Mouse (Mus musculus) thymus, adult 2 months (tissue): ENCODE measurements at regions not wholly inside any gene's neighbourhood (a gene's known extent, or its start where the extent isn't known, plus 50 kb on each side); places are given as distances from the start of the nearest gene placed in this dataset.

Experiments used
- DNase-seq: peaks from one replicate; pipeline ENCODE4 v3.0.0; 2021
- H3K27ac ChIP-seq: fragments of 200-500 bp; 2 replicates; pipeline ENCODE4 v1.5.1; 2012; ENCODE audit warnings: low read length, control low read depth; ENCODE audit not compliant: control insufficient read depth, insufficient read depth
- H3K27me3 ChIP-seq: fragments of 200-500 bp; 2 replicates; pipeline ENCODE4 v1.6.1; 2012; ENCODE audit warnings: mild to moderate bottlenecking, low read length, moderate library complexity, mixed read lengths; ENCODE audit not compliant: control insufficient read depth, insufficient read depth
- H3K36me3 ChIP-seq: fragments of 200-500 bp; 2 replicates; pipeline ENCODE4 v1.6.1; 2012; ENCODE audit warnings: mild to moderate bottlenecking, low read length, moderate library complexity; ENCODE audit not compliant: control insufficient read depth, insufficient read depth
- H3K4me1 ChIP-seq: fragments of 200-500 bp; replicated peaks from 2 replicates; pipeline ENCODE4 v1.6.1; 2012; ENCODE audit warnings: low read length; ENCODE audit not compliant: control insufficient read depth, insufficient read depth
- H3K4me3 ChIP-seq: fragments of 200-500 bp; 2 replicates; pipeline ENCODE4 v1.5.1; 2012; ENCODE audit warnings: mild to moderate bottlenecking, low read length, control low read depth, moderate library complexity; ENCODE audit not compliant: control insufficient read depth, insufficient read depth
- CTCF ChIP-seq: fragments of 200-500 bp; IDR thresholded peaks from 2 replicates; pipeline ENCODE4 v1.5.1; 2012; ENCODE audit warnings: mild to moderate bottlenecking, control low read depth, low read length, moderate library complexity, borderline replicate concordance; ENCODE audit not compliant: control insufficient read depth, poor library complexity, insufficient read depth; ENCODE audit errors: extremely low read depth
- POLR2A ChIP-seq: fragments of 200-500 bp; IDR thresholded peaks from 2 replicates; pipeline ENCODE4 v1.6.1; 2012; ENCODE audit warnings: mild to moderate bottlenecking, low read length, control low read depth, moderate library complexity; ENCODE audit not compliant: control insufficient read depth, poor library complexity, insufficient read depth; ENCODE audit errors: extremely low read depth
- WGBS: fragments of 180-500 bp; shearing (Covaris S2); methylation state at CpG from one replicate; pipeline ENCODE4 v1.1.7; 2018; 5-methylcytosine and 5-hydroxymethylcytosine counted together

- Histone ChIP-seq H3K27ac (no peak overlapping the region), H3K4me1 (peaks cover 16% of the 10 kb centered on the region), H3K36me3 (no peaks in the 10 kb centered on the region), H3K27me3 (no peaks in the 10 kb centered on the region), H3K4me3 (no peak overlapping the region)
- DNase-seq: no peak
- TF ChIP-seq POLR2A: no peak
- TF ChIP-seq CTCF: no peak
- 61% methylated on average over 6 of the region's 6 CpGs for WGBS
Measured at GRCm38 (mm10) chr7:145025186-145026013, 85.7 kb upstream of the Ccnd1 start.

- 95% methylated on average over 2 of the region's 2 CpGs for WGBS
- Histone ChIP-seq H3K27ac (no peak overlapping the region), H3K4me1 (peaks cover 11% of the 10 kb centered on the region), H3K4me3 (no peak overlapping the region), H3K27me3 (no peaks in the 10 kb centered on the region), H3K36me3 (no peaks in the 10 kb centered on the region)
- no peak for DNase-seq
- TF ChIP-seq CTCF (no peak), POLR2A (no peak)
Measured at GRCm38 (mm10) chr7:145024651-145025050, 84.9 kb upstream of the Ccnd1 start.

GRCm38 (mm10) chr7:145019137-145019536 lies 79.4 kb upstream of the Ccnd1 start:
- WGBS: 54% methylated on average over 2 of the region's 2 CpGs

GRCm38 (mm10) chr7:145018149-145018548 lies 78.4 kb upstream of the Ccnd1 start:
- 88% methylated on average over 3 of the region's 3 CpGs for WGBS
- no peaks in the 10 kb centered on the region for H3K27me3 ChIP-seq
- no peak for DNase-seq
- TF ChIP-seq POLR2A (no peak), CTCF (no peak)
- no peak overlapping the region for H3K27ac ChIP-seq
- H3K4me3 ChIP-seq: no peak overlapping the region
- no peaks in the 10 kb centered on the region for H3K36me3 ChIP-seq
- H3K4me1 ChIP-seq: no peaks in the 10 kb centered on the region

More at GRCm38 (mm10) chr7:145019137-145019536, 79.4 kb upstream of the Ccnd1 start:
- no peak for DNase-seq
- no peak overlapping the region for H3K27ac ChIP-seq
- H3K4me1 ChIP-seq: no peaks in the 10 kb centered on the region
- TF ChIP-seq CTCF (no peak), POLR2A (no peak)
- no peaks in the 10 kb centered on the region for H3K36me3 ChIP-seq
- no peaks in the 10 kb centered on the region for H3K27me3 ChIP-seq
- H3K4me3 ChIP-seq: no peak overlapping the region

GRCm38 (mm10) chr7:145015463-145016085 lies 75.8 kb upstream of the Ccnd1 start:
- Histone ChIP-seq H3K36me3 (no peaks in the 10 kb centered on the region), H3K4me3 (no peak overlapping the region), H3K27ac (no peak overlapping the region), H3K4me1 (no peaks in the 10 kb centered on the region), H3K27me3 (no peaks in the 10 kb centered on the region)
- TF ChIP-seq POLR2A: no peak
- TF ChIP-seq CTCF: no peak
- 98% methylated on average over 22 of the region's 22 CpGs for WGBS
- no peak for DNase-seq

GRCm38 (mm10) chr7:145010757-145011156 lies 71.0 kb upstream of the Ccnd1 start:
- no peak for DNase-seq
- TF ChIP-seq POLR2A (no peak), CTCF (no peak)
- no peaks in the 10 kb centered on the region for H3K4me1 ChIP-seq
- no peaks in the 10 kb centered on the region for H3K27me3 ChIP-seq
- no peak overlapping the region for H3K27ac ChIP-seq
- 79% methylated on average over 4 of the region's 4 CpGs for WGBS
- H3K36me3 ChIP-seq: no peaks in the 10 kb centered on the region
- no peak overlapping the region for H3K4me3 ChIP-seq

GRCm38 (mm10) chr7:145010004-145010403 lies 70.3 kb upstream of the Ccnd1 start:
- Histone ChIP-seq H3K36me3 (no peaks in the 10 kb centered on the region), H3K4me3 (no peak overlapping the region), H3K4me1 (no peaks in the 10 kb centered on the region), H3K27ac (no peak overlapping the region), H3K27me3 (no peaks in the 10 kb centered on the region)
- no peak for DNase-seq
- TF ChIP-seq POLR2A (no peak), CTCF (no peak)
- 40% methylated on average over 3 of the region's 3 CpGs for WGBS
